Mouse (Mus musculus): ENCODE measurements around the gene Qser1. TPM values are rescaled to one million over a fixed set of nuclear protein-coding genes. Genes with fewer than 3 reads are reported as not detected.
A peak's percentile ranks its signal among the peaks of the same experiment; 100 is the strongest.

Qser1 gene
- polyA plus RNA-seq, 1 experiment from 2014 or later = 15.2 TPM

- Histone ChIP-seq H3K27me3 (ENCODE audit: control insufficient read depth, insufficient read depth, low read length) (no peaks in the 10 kb centered on the region), H3K36me3 (ENCODE audit: control insufficient read depth, insufficient read depth, low read length) (no peaks in the 10 kb centered on the region), H3K4me3 (ENCODE audit: low read depth, low read length) (peak overlapping the region; percentile 54), H3K9ac (ENCODE audit: low read length) (peak overlapping the region; percentile 76), H3K4me1 (ENCODE audit: control insufficient read depth, insufficient read depth, low read length) (peaks cover 12% of the 10 kb centered on the region), H3K4me2 (peak overlapping the region; percentile 68), H3K9me3 (ENCODE audit: control insufficient read depth, low read length) (no peaks in the 10 kb centered on the region), H3K27ac (ENCODE audit: low read depth, low read length) (no peak overlapping the region)
- WGBS = 24% methylated on average over 6 of the region's 6 CpGs
- ATAC-seq (ENCODE audit: low FRiP score) (0 out of 2 replicates have a peak, but pooled peaks have one; percentile 19), DNase-seq (ENCODE audit: low spot score, missing footprints) (peak; percentile 92)
These were observed 105.7 kb downstream of the Qser1 start for GRCm38 (mm10) chr2:104710670-104711370.

GRCm38 (mm10) chr2:104709786-104710337, 106.7 kb downstream of the Qser1 start:
- H3K27me3 ChIP-seq (ENCODE audit: control insufficient read depth, insufficient read depth, low read length) = no peaks in the 10 kb centered on the region
- no peak overlapping the region for H3K9ac ChIP-seq (ENCODE audit: low read length)
- H3K4me3 ChIP-seq (ENCODE audit: low read depth, low read length) = no peak overlapping the region
- H3K9me3 ChIP-seq (ENCODE audit: control insufficient read depth, low read length) = no peaks in the 10 kb centered on the region
- ATAC-seq (ENCODE audit: low FRiP score) = no peak
- no peak for DNase-seq (ENCODE audit: low spot score, missing footprints)
- H3K27ac ChIP-seq (ENCODE audit: low read depth, low read length) = no peak overlapping the region
- no peaks in the 10 kb centered on the region for H3K36me3 ChIP-seq (ENCODE audit: control insufficient read depth, insufficient read depth, low read length)
- H3K4me2 ChIP-seq = no peak overlapping the region
- H3K4me1 ChIP-seq (ENCODE audit: control insufficient read depth, insufficient read depth, low read length) = peaks cover 12% of the 10 kb centered on the region
- 71% methylated on average over 6 of the region's 6 CpGs for WGBS

Other genes with a start within 250 kb of the Qser1 start
- 94.8 and 106 TPM in 2 replicates for gene Cstf3, start 226.2 kb downstream of the Qser1 start, polyA plus RNA-seq (2014; fragmentation: Nextera tagmentation; extraction: Ambion mirVana)
- gene Tcp11l1, start 104.6 kb downstream of the Qser1 start, polyA plus RNA-seq (2014; fragmentation: Nextera tagmentation; extraction: Ambion mirVana) = 58.4 and 72.3 TPM in 2 replicates
- not detected in 2 replicates for gene Pin1rt1, start 100.4 kb downstream of the Qser1 start, polyA plus RNA-seq (2014; fragmentation: Nextera tagmentation; extraction: Ambion mirVana)
- 4.0 and 5.5 TPM in 2 replicates for gene Depdc7, start 73.9 kb downstream of the Qser1 start, polyA plus RNA-seq (2014; fragmentation: Nextera tagmentation; extraction: Ambion mirVana)
- gene Prrg4, start 33.1 kb upstream of the Qser1 start, polyA plus RNA-seq (2014; fragmentation: Nextera tagmentation; extraction: Ambion mirVana) = 0.22 and 0.37 TPM in 2 replicates
- 6.2 and 10.3 TPM in 2 replicates for gene Ccdc73, start 51.0 kb upstream of the Qser1 start, polyA plus RNA-seq (2014; fragmentation: Nextera tagmentation; extraction: Ambion mirVana)
- 291 and 301 TPM in 2 replicates for gene Eif3m, start 200.3 kb upstream of the Qser1 start, polyA plus RNA-seq (2014; fragmentation: Nextera tagmentation; extraction: Ambion mirVana)